Mouse (Mus musculus) stomach, postnatal 0 days (tissue): ENCODE measurements at regions not wholly inside any gene's neighbourhood (a gene's known extent, or its start where the extent isn't known, plus 50 kb on each side); places are given as distances from the start of the nearest gene placed in this dataset.

Experiments used
- ATAC-seq: fragments of 200-750 bp; cut with Nextera tagmentation; 2 replicates; pipeline ENCODE4 v1.8.0; 2017; ENCODE audit not compliant: low FRiP score, low TSS enrichment
- DNase-seq: peaks from one replicate; pipeline ENCODE4 v3.0.0-alpha.2; 2016; ENCODE audit warnings: low spot score
- H3K27ac ChIP-seq: fragments of 300-500 bp; sonication (generic); replicated peaks from 2 replicates; pipeline ENCODE4 v1.5.1; 2014; ENCODE audit warnings: mild to moderate bottlenecking, control low read depth
- H3K27me3 ChIP-seq: fragments of 300-500 bp; sonication (generic); 2 replicates; pipeline ENCODE4 v1.6.1; 2014; ENCODE audit warnings: low read length; ENCODE audit not compliant: control insufficient read depth, insufficient read depth
- H3K36me3 ChIP-seq: fragments of 300-500 bp; sonication (generic); 2 replicates; pipeline ENCODE4 v1.6.1; 2014; ENCODE audit warnings: low read length, mixed read lengths; ENCODE audit not compliant: control insufficient read depth, insufficient read depth
- H3K4me1 ChIP-seq: fragments of 300-500 bp; sonication (generic); replicated peaks from 2 replicates; pipeline ENCODE4 v1.6.1; 2014; ENCODE audit warnings: antibody characterized with exemption; ENCODE audit not compliant: control insufficient read depth, insufficient read depth
- H3K4me2 ChIP-seq: fragments of 300-500 bp; sonication (generic); replicated peaks from 2 replicates; pipeline ENCODE4 v1.6.1; 2014; ENCODE audit warnings: low read depth, mild to moderate bottlenecking, control low read depth, moderate library complexity
- H3K4me3 ChIP-seq: fragments of 300-500 bp; sonication (generic); 2 replicates; pipeline ENCODE4 v1.5.1; 2014; ENCODE audit warnings: low read depth, low read length, control low read depth
- H3K9ac ChIP-seq: fragments of 300-500 bp; sonication (generic); 2 replicates; pipeline ENCODE4 v1.6.1; 2014; ENCODE audit warnings: mild to moderate bottlenecking, low read length, control low read depth, mixed read lengths
- H3K9me3 ChIP-seq: fragments of 300-500 bp; sonication (generic); 2 replicates; pipeline ENCODE4 v1.6.1; 2016; ENCODE audit warnings: low read length; ENCODE audit not compliant: control insufficient read depth
- CTCF ChIP-seq: IDR thresholded peaks from 2 replicates; pipeline ENCODE4 v1.5.1; 2016; ENCODE audit warnings: antibody characterized with exemption, low read depth, mild to moderate bottlenecking, moderate library complexity
- EP300 ChIP-seq: optimal IDR thresholded peaks from 2 replicates; pipeline ENCODE3; 2016; ENCODE audit warnings: antibody characterized with exemption
- WGBS: fragments of 180-500 bp; shearing (Covaris S2); extraction: QIAGEN DNeasy Blood & Tissue Kit; methylation state at CpG from one replicate; pipeline ENCODE4 v1.1.7; 2014; 5-methylcytosine and 5-hydroxymethylcytosine counted together

GRCm38 (mm10) chr2:128250841-128251240, 125.0 kb downstream of the Bcl2l11 start:
- TF ChIP-seq CTCF (no peak), EP300 (no peak)
- H3K4me1 ChIP-seq, result no peaks in the 10 kb centered on the region
- ATAC-seq (no peak), DNase-seq (no peak)
- H3K27ac ChIP-seq, result no peak overlapping the region
- H3K27me3 ChIP-seq, result no peaks in the 10 kb centered on the region
- no peaks in the 10 kb centered on the region for H3K9me3 ChIP-seq
- H3K4me2 ChIP-seq, result no peak overlapping the region
- no peak overlapping the region for H3K9ac ChIP-seq
- H3K4me3 ChIP-seq, result no peak overlapping the region
- no peaks in the 10 kb centered on the region for H3K36me3 ChIP-seq
- WGBS, result 73% methylated on average over 4 of the region's 4 CpGs

GRCm38 (mm10) chr2:128256651-128257050, 130.8 kb downstream of the Bcl2l11 start:
- no peak overlapping the region for H3K9ac ChIP-seq
- no peaks in the 10 kb centered on the region for H3K27me3 ChIP-seq
- WGBS, result 40% methylated on average over 6 of the region's 6 CpGs
- ATAC-seq (peak; percentile 82), DNase-seq (peak; percentile 62)
- H3K36me3 ChIP-seq, result no peaks in the 10 kb centered on the region
- no peak overlapping the region for H3K4me2 ChIP-seq
- no peaks in the 10 kb centered on the region for H3K9me3 ChIP-seq
- no peaks in the 10 kb centered on the region for H3K4me1 ChIP-seq
- no peak overlapping the region for H3K27ac ChIP-seq
- H3K4me3 ChIP-seq, result no peak overlapping the region
- no peak for TF ChIP-seq CTCF
- no peak for TF ChIP-seq EP300

GRCm38 (mm10) chr2:128257262-128257661, 131.4 kb downstream of the Bcl2l11 start:
- Histone ChIP-seq H3K27me3 (no peaks in the 10 kb centered on the region), H3K27ac (no peak overlapping the region), H3K36me3 (no peaks in the 10 kb centered on the region), H3K9me3 (no peaks in the 10 kb centered on the region), H3K9ac (no peak overlapping the region), H3K4me1 (no peaks in the 10 kb centered on the region), H3K4me3 (no peak overlapping the region), H3K4me2 (no peak overlapping the region)
- 63% methylated on average over 9 of the region's 9 CpGs for WGBS
- DNase-seq (no peak), ATAC-seq (no peak)
- TF ChIP-seq CTCF (no peak), EP300 (no peak)

GRCm38 (mm10) chr2:128263880-128264279, 138.0 kb downstream of the Bcl2l11 start:
- no peaks in the 10 kb centered on the region for H3K9me3 ChIP-seq
- DNase-seq (no peak), ATAC-seq (no peak)
- H3K36me3 ChIP-seq, result no peaks in the 10 kb centered on the region
- no peaks in the 10 kb centered on the region; the same call in 1 of the 2 replicates for H3K4me1 ChIP-seq
- no peak overlapping the region for H3K4me2 ChIP-seq
- no peak overlapping the region for H3K4me3 ChIP-seq
- 0 out of 2 replicates have a peak overlapping the region, but pooled peaks have one; percentile 4 for H3K27ac ChIP-seq
- no peak overlapping the region for H3K9ac ChIP-seq
- H3K27me3 ChIP-seq, result no peaks in the 10 kb centered on the region
- TF ChIP-seq EP300 (no peak), CTCF (no peak)
- WGBS, result 83% methylated on average over 3 of the region's 3 CpGs

GRCm38 (mm10) chr2:128265014-128265990, 139.5 kb downstream of the Bcl2l11 start:
- H3K36me3 ChIP-seq, result no peaks in the 10 kb centered on the region
- TF ChIP-seq CTCF (no peak), EP300 (peak; percentile 82)
- H3K9me3 ChIP-seq, result no peaks in the 10 kb centered on the region
- no peak overlapping the region for H3K4me3 ChIP-seq
- DNase-seq, result peak; percentile 73
- H3K4me2 ChIP-seq, result no peak overlapping the region
- H3K27me3 ChIP-seq, result no peaks in the 10 kb centered on the region
- 41% methylated on average over 9 of the region's 9 CpGs for WGBS
- peak; percentile 92 for ATAC-seq
- H3K9ac ChIP-seq, result no peak overlapping the region
- no peaks in the 10 kb centered on the region; the same call in 1 of the 2 replicates for H3K4me1 ChIP-seq
- H3K27ac ChIP-seq, result peak overlapping the region; percentile 91
